Mouse (Mus musculus): ENCODE results near the gene Nanp.

DNA sequence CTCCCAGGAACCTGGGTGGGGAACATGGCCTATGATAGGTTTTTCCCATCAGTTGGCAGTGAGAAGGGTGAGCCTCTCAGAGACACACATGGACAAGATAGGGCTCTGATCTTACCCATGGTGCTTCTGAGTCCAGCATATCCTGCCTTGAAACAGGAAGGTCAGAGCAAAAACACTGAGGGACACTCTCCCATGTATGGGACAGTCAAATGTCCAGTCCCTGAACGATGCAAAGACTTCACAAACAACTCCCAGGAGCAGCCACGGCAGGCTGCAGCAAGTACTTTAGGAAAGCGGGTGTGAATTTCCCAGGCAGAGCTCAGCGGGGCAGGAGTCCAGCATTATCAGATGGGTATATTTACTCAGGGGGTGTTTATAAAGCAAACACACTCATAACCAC lies 43.9 kb downstream of the Nanp start:
- TF ChIP-seq CTCF (IDR thresholded peaks at IDR 0.05; ENCODE audit: borderline replicate concordance, extremely low read depth, insufficient read depth, insufficient read length) = no peak
- no peak for TF ChIP-seq POLR2A (IDR thresholded peaks at IDR 0.05; ENCODE audit: borderline replicate concordance, extremely low read depth, insufficient read depth, insufficient read length, poor library complexity, severe bottlenecking)

Measured in brain, embryonic 14.5 days (tissue).